Mouse (Mus musculus) monocyte, adult 59 days (primary cell): ENCODE results near the gene Bhlha9. TPM values are rescaled to one million over a fixed set of nuclear protein-coding genes. Genes with fewer than 3 reads are reported as not detected.

ENCODE experiments used
- total RNA-seq, 2 experiments: library from RNA; stranded (reverse); gene quantifications; one replicate each; pipeline ENCODE4 v1.2.4; 2023

Gene Bhlha9
- not detected for total RNA-seq

GRCm38 (mm10) chr11:76671871-76672475 lies at the start of gene Bhlha9:
TSS of gene Bhlha9 (plus strand) at chr11:76672470.

GRCm38 (mm10) chr11:76679508-76679907 lies 7.2 kb downstream of the Bhlha9 start, which contains the start of gene Trarg1:
TSS of gene Trarg1 (plus strand) at chr11:76679808.

Other genes starting within 250 kb of the Bhlha9 start
- gene Abr, start 50.2 kb upstream of the Bhlha9 start, total RNA-seq, result 100 to 1,000 TPM; 213 to 221 TPM
- not detected for gene Trarg1, start 7.3 kb downstream of the Bhlha9 start, total RNA-seq
- 10 to 100 TPM; 36.8 to 47.1 TPM for gene Gosr1, start 91.1 kb downstream of the Bhlha9 start, total RNA-seq
- gene Cpd, start 174.5 kb downstream of the Bhlha9 start, total RNA-seq, result 10 to 100 TPM; 41.0 to 43.0 TPM
- not detected for gene Tmigd1, start 229.7 kb downstream of the Bhlha9 start, total RNA-seq